Comparison of ENCODE assay signal across 9 mouse cellular contexts in genomic region chr6:59424871-59425740, GRCm38 (mm10). TPM values are rescaled to one million over a fixed set of nuclear protein-coding genes. Genes with fewer than 3 reads are reported as not detected.
DNase-seq lines count a peak whose midpoint lies in the region; ATAC-seq and TF ChIP-seq lines count a peak whose summit lies in the region.
"Had no signal": no experiment of that assay in that cellular context is flagged by ENCODE, and none has a peak within 500 bp of the region (broad histone marks: within the 10 kb centered on the region; RNA-seq: fewer than 3 reads in every experiment).

No protein-coding gene starts in this region.

- 0 out of 2 replicates have a peak, but pooled peaks have one; percentile 9 for ATAC-seq in forebrain, postnatal 0 days
- no peak for ATAC-seq in forebrain, embryonic 13.5 days
- ATAC-seq in limb, embryonic 12.5 days (ENCODE audit: insufficient number of reproducible peaks, insufficient read depth, low FRiP score, low TSS enrichment, low read depth): no peak
- ATAC-seq in intestine, embryonic 15.5 days: peak; percentile 64
- peak; percentile 16; the same call in 1 of the 2 replicates for ATAC-seq in neural tube, embryonic 15.5 days (ENCODE audit: low FRiP score)

- H3K4me3 ChIP-seq in forebrain, postnatal 0 days (ENCODE audit: low read depth, low read length): peak overlapping the region; percentile 53
- H3K4me3 ChIP-seq in forebrain, embryonic 13.5 days: no peak overlapping the region
- no peak overlapping the region for H3K4me3 ChIP-seq in limb, embryonic 12.5 days (replicated peaks)
- no peak overlapping the region for H3K4me3 ChIP-seq in limb, embryonic 10.5 days
- H3K4me3 ChIP-seq in intestine, embryonic 15.5 days (replicated peaks): peak overlapping the region; percentile 49
- H3K4me3 ChIP-seq in neural tube, embryonic 15.5 days (replicated peaks): peak overlapping the region; percentile 60

- no peaks in the 10 kb centered on the region for H3K4me1 ChIP-seq in forebrain, postnatal 0 days (ENCODE audit: insufficient read depth)
- peaks cover 10% of the 10 kb centered on the region for H3K4me1 ChIP-seq in forebrain, embryonic 13.5 days
- peaks cover 3% of the 10 kb centered on the region; the same call in 1 of the 2 replicates for H3K4me1 ChIP-seq in limb, embryonic 12.5 days (replicated peaks)
- peaks cover 10% of the 10 kb centered on the region for H3K4me1 ChIP-seq in limb, embryonic 10.5 days
- H3K4me1 ChIP-seq in intestine, embryonic 15.5 days (replicated peaks): 0 out of 2 replicates have a peak, but pooled peaks cover 4% of the 10 kb centered on the region
- H3K4me1 ChIP-seq in neural tube, embryonic 15.5 days: peaks cover 11% of the 10 kb centered on the region

- peak overlapping the region; percentile 72; the same call in 1 of the 2 replicates for H3K9ac ChIP-seq in forebrain, postnatal 0 days
- no peak overlapping the region for H3K9ac ChIP-seq in forebrain, embryonic 13.5 days
- H3K9ac ChIP-seq in limb, embryonic 12.5 days (replicated peaks): no peak overlapping the region
- no peak overlapping the region for H3K9ac ChIP-seq in intestine, embryonic 15.5 days
- H3K9ac ChIP-seq in neural tube, embryonic 15.5 days (replicated peaks): peak overlapping the region; percentile 70; the same call in 1 of the 2 replicates
- H3K9ac ChIP-seq: liver, embryonic 13.5 days had no signal

- H3K4me2 ChIP-seq in forebrain, postnatal 0 days (ENCODE audit: low read depth): peak overlapping the region; percentile 72
- no peak overlapping the region; the same call in 1 of the 2 replicates for H3K4me2 ChIP-seq in forebrain, embryonic 13.5 days
- peak overlapping the region; percentile 86; the same call in 1 of the 2 replicates for H3K4me2 ChIP-seq in limb, embryonic 12.5 days
- peak overlapping the region; percentile 78 for H3K4me2 ChIP-seq in intestine, embryonic 15.5 days (replicated peaks)
- peak overlapping the region; percentile 89 for H3K4me2 ChIP-seq in neural tube, embryonic 15.5 days

- H3K27me3 ChIP-seq in forebrain, postnatal 0 days (ENCODE audit: insufficient read depth, low read length): no peaks in the 10 kb centered on the region
- no peaks in the 10 kb centered on the region for H3K27me3 ChIP-seq in forebrain, embryonic 13.5 days
- no peaks in the 10 kb centered on the region for H3K27me3 ChIP-seq in limb, embryonic 12.5 days
- H3K27me3 ChIP-seq in limb, embryonic 10.5 days (ENCODE audit: low read depth, poor library complexity, severe bottlenecking): 0 out of 2 replicates have a peak, but pooled peaks cover 6% of the 10 kb centered on the region
- H3K27me3 ChIP-seq in intestine, embryonic 15.5 days (replicated peaks): no peaks in the 10 kb centered on the region
- 0 out of 2 replicates have a peak, but pooled peaks cover 3% of the 10 kb centered on the region for H3K27me3 ChIP-seq in neural tube, embryonic 15.5 days (replicated peaks)
- H3K27me3 ChIP-seq: liver, embryonic 13.5 days had no signal

- intact Hi-C loops in gastrocnemius, postnatal 14 days (cut with DNase I; ENCODE audit: low total_unique reads): no loop called here

- WGBS in forebrain, postnatal 0 days: 68% methylated on average over 10 of the region's 10 CpGs
- WGBS in forebrain, embryonic 13.5 days: 77% methylated on average over 10 of the region's 10 CpGs
- 78% methylated on average over 10 of the region's 10 CpGs for WGBS in limb, embryonic 12.5 days
- 80% methylated on average over 10 of the region's 10 CpGs for whole genome bisulfite sequencing in limb, embryonic 10.5 days
- WGBS in intestine, embryonic 15.5 days: 50% methylated on average over 10 of the region's 10 CpGs
- 76% methylated on average over 10 of the region's 10 CpGs for WGBS in neural tube, embryonic 15.5 days

- peak; percentile 25 for DNase-seq in forebrain, postnatal 0 days
- DNase-seq in limb, embryonic 10.5 days (ENCODE audit: low spot score): no peak
- no peak for DNase-seq in gastrocnemius, postnatal 14 days
- DNase-seq in c-Kit-positive CD71-positive TER-119-positive erythroid progenitor cells, embryonic 14.5 days (ENCODE audit: low spot score): no peak

- H3K36me3 ChIP-seq in forebrain, postnatal 0 days (ENCODE audit: insufficient read depth): no peaks in the 10 kb centered on the region
- H3K36me3 ChIP-seq in forebrain, embryonic 13.5 days (ENCODE audit: poor library complexity, severe bottlenecking): no peaks in the 10 kb centered on the region
- no peaks in the 10 kb centered on the region for H3K36me3 ChIP-seq in limb, embryonic 12.5 days
- no peaks in the 10 kb centered on the region for H3K36me3 ChIP-seq in limb, embryonic 10.5 days
- H3K36me3 ChIP-seq in intestine, embryonic 15.5 days: no peaks in the 10 kb centered on the region
- no peaks in the 10 kb centered on the region for H3K36me3 ChIP-seq in neural tube, embryonic 15.5 days
- H3K36me3 ChIP-seq: liver, embryonic 13.5 days had no signal

- H3K9me3 ChIP-seq in forebrain, postnatal 0 days (ENCODE audit: low read length): no peaks in the 10 kb centered on the region
- no peaks in the 10 kb centered on the region for H3K9me3 ChIP-seq in forebrain, embryonic 13.5 days (replicated peaks)
- no peaks in the 10 kb centered on the region for H3K9me3 ChIP-seq in limb, embryonic 12.5 days
- H3K9me3 ChIP-seq in limb, embryonic 10.5 days (replicated peaks): no peaks in the 10 kb centered on the region
- H3K9me3 ChIP-seq in intestine, embryonic 15.5 days: no peaks in the 10 kb centered on the region
- H3K9me3 ChIP-seq in neural tube, embryonic 15.5 days (replicated peaks): no peaks in the 10 kb centered on the region
- H3K9me3 ChIP-seq: liver, embryonic 13.5 days had no signal

- no peak overlapping the region for H3K27ac ChIP-seq in forebrain, postnatal 0 days (ENCODE audit: low read depth, low read length)
- H3K27ac ChIP-seq in forebrain, embryonic 13.5 days: no peak overlapping the region
- no peak overlapping the region for H3K27ac ChIP-seq in limb, embryonic 12.5 days
- no peak overlapping the region for H3K27ac ChIP-seq in limb, embryonic 10.5 days
- H3K27ac ChIP-seq in intestine, embryonic 15.5 days: peak overlapping the region; percentile 19
- peak overlapping the region; percentile 83; the same call in 1 of the 2 replicates for H3K27ac ChIP-seq in neural tube, embryonic 15.5 days (replicated peaks)
- H3K27ac ChIP-seq: liver, embryonic 13.5 days had no signal

- TF ChIP-seq CTCF in forebrain, postnatal 0 days (IDR thresholded peaks at IDR 0.05; ENCODE audit: low read depth): no peak

RNA-seq across cellular contexts. Expression of gene Gprin3, which starts 1.0 kb away (rescaled TPM):
- 16.8 and 22.7 TPM in 2 replicates for total RNA-seq in forebrain, postnatal 0 days (2014; rRNA removed)
- 4.2 and 8.8 TPM in 2 replicates for polyA plus RNA-seq in forebrain, postnatal 0 days (2015; fragmentation: Nextera tagmentation; extraction: Ambion mirVana)
- polyA plus RNA-seq in forebrain, embryonic 13.5 days (2015; fragmentation: Nextera tagmentation; extraction: Ambion mirVana): 0.83 and 1.1 TPM in 2 replicates
- 0.82 and 0.93 TPM in 2 replicates for polyA plus RNA-seq in limb, embryonic 12.5 days (2016; fragmentation: Nextera tagmentation; extraction: Ambion mirVana)
- 0.05 and 0.30 TPM in 2 replicates for polyA plus RNA-seq in limb, embryonic 10.5 days (2016; fragmentation: Nextera tagmentation; extraction: Ambion mirVana)
- 6.5 and 6.8 TPM in 2 replicates for polyA plus RNA-seq in intestine, embryonic 15.5 days (2015; fragmentation: Nextera tagmentation; extraction: Ambion mirVana)
- polyA plus RNA-seq in neural tube, embryonic 15.5 days (2015; fragmentation: Nextera tagmentation; extraction: Ambion mirVana): 7.9 and 9.2 TPM in 2 replicates
- under 1 TPM; 0.51 to 0.59 TPM for total RNA-seq in gastrocnemius, postnatal 14 days (2021)

Comparison
In these comparisons a context has a peak if more than half of its experiments do, and no peak if none do; other contexts are left out.
1. ATAC-seq: peak in forebrain, postnatal 0 days (single experiment), intestine, embryonic 15.5 days (single experiment) and neural tube, embryonic 15.5 days (single experiment); none in forebrain, embryonic 13.5 days (single experiment) and limb, embryonic 12.5 days (single experiment).
2. H3K4me3 ChIP-seq: peak in forebrain, postnatal 0 days (single experiment), intestine, embryonic 15.5 days (single experiment) and neural tube, embryonic 15.5 days (single experiment); none in forebrain, embryonic 13.5 days (single experiment), limb, embryonic 12.5 days (single experiment) and limb, embryonic 10.5 days (single experiment).
3. H3K9ac ChIP-seq: peak in forebrain, postnatal 0 days (single experiment) and neural tube, embryonic 15.5 days (single experiment); none in forebrain, embryonic 13.5 days (single experiment), limb, embryonic 12.5 days (single experiment) and intestine, embryonic 15.5 days (single experiment).
4. H3K27ac ChIP-seq: peak in intestine, embryonic 15.5 days (single experiment) and neural tube, embryonic 15.5 days (single experiment); none in forebrain, postnatal 0 days (single experiment), forebrain, embryonic 13.5 days (single experiment), limb, embryonic 12.5 days (single experiment) and limb, embryonic 10.5 days (single experiment).